ENCODE assay signal across 8 mouse cellular contexts in genomic region chr1:187609021-187609852, GRCm38 (mm10). TPM values are rescaled to one million over a fixed set of nuclear protein-coding genes. Genes with fewer than 3 reads are reported as not detected.
DNase-seq lines count a peak whose midpoint lies in the region; ATAC-seq and TF ChIP-seq lines count a peak whose summit lies in the region.

No protein-coding gene starts in this region.

- H3K27me3 ChIP-seq in heart, embryonic 14.5 days (ENCODE audit: control insufficient read depth, insufficient read depth, low read length), result peaks cover 37% of the 10 kb centered on the region
- H3K27me3 ChIP-seq in kidney, postnatal 0 days (ENCODE audit: insufficient read depth, low read length), result peaks cover 48% of the 10 kb centered on the region
- H3K27me3 ChIP-seq in midbrain, embryonic 11.5 days (ENCODE audit: control insufficient read depth, insufficient read depth, low read length), result peaks cover 72% of the 10 kb centered on the region

- H3K4me2 ChIP-seq in heart, embryonic 14.5 days (ENCODE audit: low read length), result peak overlapping the region; percentile 92
- peak overlapping the region; percentile 87 for H3K4me2 ChIP-seq in kidney, postnatal 0 days (ENCODE audit: low read length)
- peak overlapping the region; percentile 84 for H3K4me2 ChIP-seq in midbrain, embryonic 11.5 days

- under 1% methylated on average over 71 of the region's 72 CpGs for WGBS in heart, embryonic 14.5 days
- WGBS in kidney, postnatal 0 days, result under 1% methylated on average over 66 of the region's 72 CpGs
- WGBS in midbrain, embryonic 11.5 days, result under 1% methylated on average over 72 of the region's 72 CpGs

- intact Hi-C loops in left cerebral cortex, postnatal 4 days (cut with DNase I), result no loop called here
- intact Hi-C loops in left cerebral cortex, postnatal 36 days (cut with DNase I), result no loop called here

- peak; percentile 28 for DNase-seq in left cerebral cortex, postnatal 4 days
- DNase-seq in left cerebral cortex, postnatal 36 days (ENCODE audit: low spot score in 2 of 2), result no peak
- peak; percentile 72 for DNase-seq in embryo, embryonic 11 days
- peak; percentile 41 for DNase-seq in kidney, postnatal 0 days (ENCODE audit: low spot score)
- DNase-seq in midbrain, embryonic 11.5 days (ENCODE audit: low spot score, missing footprints), result peak; percentile 97
- DNase-seq in natural killer cell, adult 2 months (ENCODE audit: low spot score in 2 of 2), result no peak

- peak overlapping the region; percentile 92 for H3K9ac ChIP-seq in heart, embryonic 14.5 days (ENCODE audit: low read length)
- H3K9ac ChIP-seq in kidney, postnatal 0 days (ENCODE audit: low read depth, low read length), result peak overlapping the region; percentile 70
- H3K9ac ChIP-seq in midbrain, embryonic 11.5 days (ENCODE audit: low read length), result peak overlapping the region; percentile 59

- peak overlapping the region; percentile 69 to 77 for H3K4me3 ChIP-seq in heart, embryonic 14.5 days (ENCODE audit: control insufficient read depth in 1 of 2, insufficient read depth in 1 of 2, low read depth in 1 of 2, low read length in 2 of 2)
- peak overlapping the region; percentile 55 for H3K4me3 ChIP-seq in kidney, postnatal 0 days (replicated peaks; ENCODE audit: low read depth, low read length)
- H3K4me3 ChIP-seq in midbrain, embryonic 11.5 days (ENCODE audit: low read depth, low read length), result peak overlapping the region; percentile 44

- peak; percentile 9; the same call in 1 of the 2 replicates for TF ChIP-seq CTCF in kidney, postnatal 0 days (IDR thresholded peaks at IDR 0.05; ENCODE audit: low read depth)

- peak overlapping the region; percentile 70 to 75 for H3K27ac ChIP-seq in heart, embryonic 14.5 days (replicated peaks in 1 of 2; ENCODE audit: control insufficient read depth in 1 of 2, insufficient read depth in 1 of 2, low read depth in 2 of 2, low read length in 2 of 2)
- peak overlapping the region; percentile 77 for H3K27ac ChIP-seq in kidney, postnatal 0 days
- no peak overlapping the region for H3K27ac ChIP-seq in midbrain, embryonic 11.5 days (ENCODE audit: low read depth, low read length)

- H3K36me3 ChIP-seq in heart, embryonic 14.5 days (ENCODE audit: control insufficient read depth, insufficient read depth, low read length), result no peaks in the 10 kb centered on the region
- no peaks in the 10 kb centered on the region for H3K36me3 ChIP-seq in kidney, postnatal 0 days (ENCODE audit: insufficient read depth, low read length)
- no peaks in the 10 kb centered on the region for H3K36me3 ChIP-seq in midbrain, embryonic 11.5 days (ENCODE audit: control insufficient read depth, insufficient read depth, low read length)

- H3K9me3 ChIP-seq in heart, embryonic 14.5 days (ENCODE audit: control insufficient read depth, low read length), result no peaks in the 10 kb centered on the region
- H3K9me3 ChIP-seq in kidney, postnatal 0 days (replicated peaks; ENCODE audit: low read length), result no peaks in the 10 kb centered on the region
- no peaks in the 10 kb centered on the region for H3K9me3 ChIP-seq in midbrain, embryonic 11.5 days (ENCODE audit: control insufficient read depth, low read length)

- peaks cover 34 to 48% of the 10 kb centered on the region in 2 experiments for H3K4me1 ChIP-seq in heart, embryonic 14.5 days (ENCODE audit: control insufficient read depth in 2 of 2, insufficient read depth in 2 of 2, low read length in 2 of 2)
- H3K4me1 ChIP-seq in kidney, postnatal 0 days (replicated peaks; ENCODE audit: insufficient read depth, low read length), result peaks cover 18% of the 10 kb centered on the region; the same call in 1 of the 2 replicates
- peaks cover 30% of the 10 kb centered on the region for H3K4me1 ChIP-seq in midbrain, embryonic 11.5 days (ENCODE audit: control insufficient read depth, insufficient read depth, low read length)

- peak; percentile 44; the same call in 1 of the 2 replicates for ATAC-seq in heart, embryonic 14.5 days (ENCODE audit: insufficient number of reproducible peaks, insufficient read depth, low FRiP score, low read depth)
- ATAC-seq in kidney, postnatal 0 days (replicated peaks; ENCODE audit: low FRiP score, low read depth), result peak; percentile 53; the same call in 1 of the 2 replicates
- ATAC-seq in midbrain, embryonic 11.5 days (ENCODE audit: low FRiP score), result peak; percentile 50
- ATAC-seq in activated CD4-positive, CD25-positive, alpha-beta regulatory T cell, adult 4 months, result no peak

RNA-seq across cellular contexts. Expression of gene Esrrg, which starts 0.6 kb away (rescaled TPM):
- 10 to 100 TPM; 15.7 to 19.6 TPM for total RNA-seq in left cerebral cortex, postnatal 4 days (2021)
- 10 to 100 TPM; 29.8 to 30.6 TPM for total RNA-seq in left cerebral cortex, postnatal 36 days (2021)
- 31.2 and 37.3 TPM in 2 replicates for polyA plus RNA-seq in heart, embryonic 14.5 days (2014; fragmentation: Nextera tagmentation; extraction: Ambion mirVana)
- 26.0 and 27.1 TPM in 2 replicates for polyA plus RNA-seq in kidney, postnatal 0 days (2015; fragmentation: Nextera tagmentation; extraction: Ambion mirVana)
- 5.9 and 7.5 TPM in 2 replicates for polyA plus RNA-seq in midbrain, embryonic 11.5 days (2014; fragmentation: Nextera tagmentation; extraction: Ambion mirVana)
- not detected for polyA plus RNA-seq in activated CD4-positive, CD25-positive, alpha-beta regulatory T cell, adult 4 months (2017; shearing (Covaris generic))

Comparison
In these comparisons a context has a peak if more than half of its experiments do, and no peak if none do; other contexts are left out.
1. DNase-seq: peak in left cerebral cortex, postnatal 4 days (single experiment), embryo, embryonic 11 days (single experiment), kidney, postnatal 0 days (single experiment) and midbrain, embryonic 11.5 days (single experiment); none in left cerebral cortex, postnatal 36 days (0 of 2) and natural killer cell, adult 2 months (0 of 2).
2. Peak in every context shown above with its lines, with median percentiles within 50 percentile points of each other: H3K4me2 ChIP-seq, H3K4me3 ChIP-seq and H3K9ac ChIP-seq.